Mouse (Mus musculus) forebrain, embryonic 14.5 days (tissue): ENCODE results near the gene Trappc3. TPM values are rescaled to one million over a fixed set of nuclear protein-coding genes. Genes with fewer than 3 reads are reported as not detected.
"Not testable (repeated sequence)": the region's sequence is repeated elsewhere in the genome, so short reads cannot be mapped to it uniquely, and the experiment has no call there.

Experiments
- ATAC-seq: fragments of 200-750 bp; cut with Nextera tagmentation; 2 replicates; pipeline ENCODE4 v1.8.0; 2017; ENCODE audit warnings: mild to moderate bottlenecking, moderate library complexity
- DNase-seq: peaks from one replicate; pipeline ENCODE4 v3.0.0-alpha.2; 2015; ENCODE audit warnings: low spot score
- H3K27ac ChIP-seq: fragments of 300-500 bp; sonication (generic); 2 replicates; pipeline ENCODE4 v1.5.1; 2014; ENCODE audit warnings: low read depth, mild to moderate bottlenecking, control low read depth, low read length, moderate library complexity
- H3K27me3 ChIP-seq: fragments of 300-500 bp; sonication (generic); replicated peaks from 2 replicates; pipeline ENCODE4 v1.6.1; 2014; ENCODE audit warnings: low read length, control low read depth, mixed read lengths; ENCODE audit not compliant: control insufficient read depth, insufficient read depth
- H3K36me3 ChIP-seq: fragments of 300-500 bp; sonication (generic); 2 replicates; pipeline ENCODE4 v1.6.1; 2014; ENCODE audit warnings: low read length, control low read depth; ENCODE audit not compliant: control insufficient read depth, insufficient read depth
- H3K4me1 ChIP-seq: fragments of 300-500 bp; sonication (generic); 2 replicates; pipeline ENCODE4 v1.6.1; 2014; ENCODE audit warnings: antibody characterized with exemption, low read length, control low read depth; ENCODE audit not compliant: control insufficient read depth, insufficient read depth
- H3K4me2 ChIP-seq: fragments of 300-500 bp; sonication (generic); 2 replicates; pipeline ENCODE4 v1.6.1; 2014; ENCODE audit warnings: mild to moderate bottlenecking, control low read depth, low read length
- H3K4me3 ChIP-seq: fragments of 300-500 bp; sonication (generic); 2 replicates; pipeline ENCODE4 v1.5.1; 2014; ENCODE audit warnings: low read depth, low read length, control low read depth
- H3K9ac ChIP-seq: fragments of 300-500 bp; sonication (generic); 2 replicates; pipeline ENCODE4 v1.6.1; 2014; ENCODE audit warnings: mild to moderate bottlenecking, low read length, control low read depth, moderate library complexity
- H3K9me3 ChIP-seq: fragments of 300-500 bp; sonication (generic); replicated peaks from 2 replicates; pipeline ENCODE4 v1.6.1; 2016; ENCODE audit warnings: low read length, control low read depth, mixed read lengths; ENCODE audit not compliant: control insufficient read depth
- WGBS: fragments of 180-500 bp; shearing (Covaris S2); extraction: QIAGEN DNeasy Blood & Tissue Kit; methylation state at CpG from one replicate; pipeline ENCODE4 v1.1.7; 2014; 5-methylcytosine and 5-hydroxymethylcytosine counted together
- polyA plus RNA-seq: library from polyadenylated mRNA; unstranded; fragments of >200 nt; fragmentation: Nextera tagmentation; extraction: Ambion mirVana; gene quantifications from 2 replicates; pipeline ENCODE4 v1.2.1, GENCODE M21; 2014

Gene Trappc3
- 36.9 and 39.3 TPM in 2 replicates for polyA plus RNA-seq

- DNase-seq = peak; percentile 99
- under 1% methylated on average over 46 of the region's 46 CpGs for WGBS
- H3K4me2 ChIP-seq = peak within 1 kb of the TSS; percentile 78
- H3K9ac ChIP-seq = peak within 1 kb of the TSS; percentile 91
- H3K36me3 ChIP-seq = no peaks in the 10 kb centered on the region
- H3K9me3 ChIP-seq = no peaks in the 10 kb centered on the region
- H3K27me3 ChIP-seq = no peaks in the 10 kb centered on the region
- H3K27ac ChIP-seq = no peak within 1 kb of the TSS
- H3K4me3 ChIP-seq = peak within 1 kb of the TSS; percentile 79
- H3K4me1 ChIP-seq = peaks cover 22% of the 10 kb centered on the region
- peak; percentile 98 for ATAC-seq
These were observed at the start of gene Trappc3 for GRCm38 (mm10) chr4:126262119-126262807. Gene Trappc3, plus strand, starts transcription at chr4:126262325.

- ATAC-seq (no peak), DNase-seq (no peak)
- Histone ChIP-seq H3K36me3 (no peaks in the 10 kb centered on the region), H3K27ac (no peak overlapping the region), H3K9ac (no peak overlapping the region), H3K4me1 (no peaks in the 10 kb centered on the region), H3K4me2 (no peak overlapping the region), H3K27me3 (no peaks in the 10 kb centered on the region), H3K9me3 (no peaks in the 10 kb centered on the region), H3K4me3 (no peak overlapping the region)
- WGBS = 84% methylated on average over 6 of the region's 6 CpGs
These were observed 44.4 kb upstream of the Trappc3 start for GRCm38 (mm10) chr4:126217771-126218170.

- 68% methylated on average over 3 of the region's 3 CpGs for WGBS
- not testable (repeated sequence) for H3K4me2 ChIP-seq, H3K9ac ChIP-seq, H3K4me1 ChIP-seq, H3K27ac ChIP-seq, H3K4me3 ChIP-seq, DNase-seq, H3K27me3 ChIP-seq, H3K36me3 ChIP-seq, H3K9me3 ChIP-seq, ATAC-seq
These were observed 42.6 kb upstream of the Trappc3 start for GRCm38 (mm10) chr4:126219540-126219939.

- no peak for DNase-seq
- Histone ChIP-seq H3K27me3 (no peaks in the 10 kb centered on the region), H3K4me3 (no peak overlapping the region), H3K4me1 (no peaks in the 10 kb centered on the region), H3K4me2 (no peak overlapping the region), H3K36me3 (no peaks in the 10 kb centered on the region), H3K9me3 (no peaks in the 10 kb centered on the region), H3K9ac (no peak overlapping the region), H3K27ac (no peak overlapping the region)
- no peak for ATAC-seq
- WGBS = 92% methylated on average over 10 of the region's 10 CpGs
These were observed 42.1 kb upstream of the Trappc3 start for GRCm38 (mm10) chr4:126220045-126220444.

GRCm38 (mm10) chr4:126222631-126223030, 39.5 kb upstream of the Trappc3 start:
- DNase-seq = no peak
- no peak overlapping the region for H3K27ac ChIP-seq
- no peak for ATAC-seq
- H3K4me2 ChIP-seq = no peak overlapping the region
- H3K4me3 ChIP-seq = no peak overlapping the region
- H3K4me1 ChIP-seq = no peaks in the 10 kb centered on the region
- no peaks in the 10 kb centered on the region for H3K27me3 ChIP-seq
- no peaks in the 10 kb centered on the region for H3K36me3 ChIP-seq
- H3K9ac ChIP-seq = no peak overlapping the region
- H3K9me3 ChIP-seq = no peaks in the 10 kb centered on the region
- 89% methylated on average over 11 of the region's 11 CpGs for WGBS

- 57% methylated on average over 12 of the region's 12 CpGs for WGBS
- Histone ChIP-seq H3K27ac (no peak overlapping the region), H3K27me3 (no peaks in the 10 kb centered on the region), H3K4me3 (no peak overlapping the region), H3K9ac (no peak overlapping the region), H3K9me3 (no peaks in the 10 kb centered on the region), H3K4me2 (no peak overlapping the region), H3K36me3 (peaks cover 17% of the 10 kb centered on the region), H3K4me1 (no peaks in the 10 kb centered on the region)
- ATAC-seq = no peak
- DNase-seq = no peak
These were observed 35.5 kb upstream of the Trappc3 start for GRCm38 (mm10) chr4:126226640-126227039.

- no peaks in the 10 kb centered on the region for H3K4me1 ChIP-seq
- DNase-seq (peak; percentile 95), ATAC-seq (peak; percentile 88)
- H3K27ac ChIP-seq = no peak overlapping the region
- peak overlapping the region; percentile 32; the same call in 1 of the 2 replicates for H3K9ac ChIP-seq
- WGBS = 8% methylated on average over 18 of the region's 18 CpGs
- H3K36me3 ChIP-seq = peaks cover 23% of the 10 kb centered on the region
- H3K4me3 ChIP-seq = no peak overlapping the region
- H3K27me3 ChIP-seq = no peaks in the 10 kb centered on the region
- peak overlapping the region; percentile 25 for H3K4me2 ChIP-seq
- no peaks in the 10 kb centered on the region for H3K9me3 ChIP-seq
These were observed 34.9 kb upstream of the Trappc3 start for GRCm38 (mm10) chr4:126227077-126227761.

- ATAC-seq = no peak
- H3K4me1 ChIP-seq = no peaks in the 10 kb centered on the region
- no peak overlapping the region for H3K4me2 ChIP-seq
- H3K9me3 ChIP-seq = no peaks in the 10 kb centered on the region
- no peak overlapping the region for H3K4me3 ChIP-seq
- no peak overlapping the region for H3K9ac ChIP-seq
- H3K27ac ChIP-seq = no peak overlapping the region
- no peaks in the 10 kb centered on the region for H3K27me3 ChIP-seq
- DNase-seq = no peak
- peaks cover 32% of the 10 kb centered on the region for H3K36me3 ChIP-seq
- 15% methylated on average over 5 of the region's 5 CpGs for WGBS
These were observed 34.0 kb upstream of the Trappc3 start for GRCm38 (mm10) chr4:126228144-126228543.

GRCm38 (mm10) chr4:126229900-126230299, 32.2 kb upstream of the Trappc3 start:
- Histone ChIP-seq H3K4me3 (no peak overlapping the region), H3K27me3 (no peaks in the 10 kb centered on the region), H3K4me1 (no peaks in the 10 kb centered on the region), H3K4me2 (no peak overlapping the region), H3K9ac (no peak overlapping the region), H3K36me3 (peaks cover 50% of the 10 kb centered on the region), H3K9me3 (no peaks in the 10 kb centered on the region), H3K27ac (no peak overlapping the region)
- ATAC-seq (no peak), DNase-seq (no peak)
- 78% methylated on average over 7 of the region's 7 CpGs for WGBS
